Mouse (Mus musculus) cerebellum, adult 2 months (tissue): ENCODE data around the gene 4930519G04Rik.

Experiments used
- CTCF ChIP-seq: fragments of 200-500 bp; IDR thresholded peaks from 2 replicates; pipeline ENCODE4 v1.5.1; 2011; ENCODE audit warnings: low read depth, mild to moderate bottlenecking, control low read depth, low read length, moderate library complexity, borderline replicate concordance; ENCODE audit not compliant: insufficient read depth
- POLR2A ChIP-seq: fragments of 200-500 bp; IDR thresholded peaks from 2 replicates; pipeline ENCODE4 v1.6.1; 2011; ENCODE audit warnings: low read length, control low read depth, borderline replicate concordance; ENCODE audit not compliant: insufficient read depth

GRCm38 (mm10) chr5:114851565-114852236 is 1.8 kb upstream of the 4930519G04Rik start:
- TF ChIP-seq CTCF (no peak), POLR2A (no peak)
